Mouse (Mus musculus) liver, embryonic 13.5 days (tissue): ENCODE measurements around the gene Efna1. TPM values are rescaled to one million over a fixed set of nuclear protein-coding genes. Genes with fewer than 3 reads are reported as not detected.

ENCODE experiments used
- ATAC-seq: fragments of 200-750 bp; cut with Nextera tagmentation; 2 replicates; pipeline ENCODE4 v1.8.0; 2017; ENCODE audit warnings: low read depth, mild to moderate bottlenecking, moderate number of reproducible peaks, moderate library complexity
- DNase-seq: peaks from one replicate; pipeline ENCODE4 v3.0.0; 2022
- H3K27ac ChIP-seq: fragments of 300-500 bp; sonication (generic); 2 replicates; pipeline ENCODE4 v1.5.1; 2015; ENCODE audit warnings: moderate library complexity, mild to moderate bottlenecking, inconsistent platforms
- H3K27me3 ChIP-seq: fragments of 300-500 bp; sonication (generic); 2 replicates; pipeline ENCODE4 v1.6.1; 2015; ENCODE audit warnings: mild to moderate bottlenecking, inconsistent platforms
- H3K36me3 ChIP-seq: fragments of 300-500 bp; sonication (generic); 2 replicates; pipeline ENCODE4 v1.6.1; 2015; ENCODE audit warnings: mild to moderate bottlenecking, inconsistent platforms
- H3K4me1 ChIP-seq: fragments of 300-500 bp; sonication (generic); replicated peaks from 2 replicates; pipeline ENCODE4 v1.6.1; 2015; ENCODE audit warnings: inconsistent platforms
- H3K4me2 ChIP-seq: fragments of 300-500 bp; sonication (generic); 2 replicates; pipeline ENCODE4 v1.6.1; 2015; ENCODE audit warnings: inconsistent platforms, mild to moderate bottlenecking, moderate library complexity
- H3K4me3 ChIP-seq: fragments of 300-500 bp; sonication (generic); replicated peaks from 2 replicates; pipeline ENCODE4 v1.5.1; 2015; ENCODE audit warnings: mild to moderate bottlenecking, inconsistent platforms
- H3K9ac ChIP-seq: fragments of 300-500 bp; sonication (generic); 2 replicates; pipeline ENCODE4 v1.6.1; 2015; ENCODE audit warnings: mild to moderate bottlenecking, inconsistent platforms
- H3K9me3 ChIP-seq: fragments of 300-500 bp; sonication (generic); replicated peaks from 2 replicates; pipeline ENCODE4 v1.6.1; 2016; ENCODE audit warnings: inconsistent platforms
- WGBS: fragments of 180-500 bp; shearing (Covaris S2); methylation state at CpG from one replicate; pipeline ENCODE4 v1.1.7; 2015; ENCODE audit not compliant: insufficient replicate concordance; 5-methylcytosine and 5-hydroxymethylcytosine counted together
- polyA plus RNA-seq: library from polyadenylated mRNA; unstranded; fragments of >200 nt; fragmentation: Nextera tagmentation; extraction: Ambion mirVana; gene quantifications from 2 replicates; pipeline ENCODE4 v1.2.1, GENCODE M21; 2015

Gene Efna1
- polyA plus RNA-seq, 1 experiment from 2014 or later: 4.3 TPM

- Histone ChIP-seq H3K27ac (no peak overlapping the region), H3K9ac (no peak overlapping the region), H3K4me1 (0 out of 2 replicates have a peak, but pooled peaks cover 4% of the 10 kb centered on the region), H3K9me3 (no peaks in the 10 kb centered on the region), H3K4me3 (no peak overlapping the region), H3K36me3 (no peaks in the 10 kb centered on the region), H3K27me3 (peaks cover 6% of the 10 kb centered on the region), H3K4me2 (no peak overlapping the region)
- ATAC-seq: no peak
- DNase-seq: no peak
- 53% methylated on average over 4 of the region's 4 CpGs for WGBS
These were observed 24.2 kb upstream of the Efna1 start for GRCm38 (mm10) chr3:89305105-89305504.

GRCm38 (mm10) chr3:89304440-89304839, 23.5 kb upstream of the Efna1 start:
- DNase-seq (no peak), ATAC-seq (no peak)
- no peak overlapping the region for H3K4me2 ChIP-seq
- H3K27me3 ChIP-seq: peaks cover 12% of the 10 kb centered on the region
- no peak overlapping the region for H3K4me3 ChIP-seq
- no peak overlapping the region for H3K9ac ChIP-seq
- H3K9me3 ChIP-seq: no peaks in the 10 kb centered on the region
- H3K27ac ChIP-seq: no peak overlapping the region
- no peaks in the 10 kb centered on the region for H3K36me3 ChIP-seq
- 51% methylated on average over 6 of the region's 6 CpGs for WGBS
- peaks cover 4% of the 10 kb centered on the region; the same call in 1 of the 2 replicates for H3K4me1 ChIP-seq

GRCm38 (mm10) chr3:89300514-89300913, 19.6 kb upstream of the Efna1 start:
- Histone ChIP-seq H3K9ac (no peak overlapping the region), H3K4me1 (peaks cover 4% of the 10 kb centered on the region), H3K9me3 (no peaks in the 10 kb centered on the region), H3K36me3 (no peaks in the 10 kb centered on the region), H3K27ac (no peak overlapping the region), H3K4me2 (no peak overlapping the region), H3K27me3 (peaks cover 28% of the 10 kb centered on the region), H3K4me3 (no peak overlapping the region)
- DNase-seq (no peak), ATAC-seq (no peak)
- WGBS: 47% methylated on average over 2 of the region's 2 CpGs

- peaks cover 28% of the 10 kb centered on the region for H3K27me3 ChIP-seq
- H3K36me3 ChIP-seq: no peaks in the 10 kb centered on the region
- DNase-seq: no peak
- no peak overlapping the region for H3K4me3 ChIP-seq
- H3K9me3 ChIP-seq: no peaks in the 10 kb centered on the region
- no peak overlapping the region for H3K9ac ChIP-seq
- H3K27ac ChIP-seq: no peak overlapping the region
- peak overlapping the region; percentile 46 for H3K4me2 ChIP-seq
- peaks cover 4% of the 10 kb centered on the region for H3K4me1 ChIP-seq
- 43% methylated on average over 1 of the region's 1 CpGs for WGBS
- no peak for ATAC-seq
These were observed 19.1 kb upstream of the Efna1 start for GRCm38 (mm10) chr3:89300071-89300470.

- no peak for DNase-seq
- peaks cover 28% of the 10 kb centered on the region for H3K27me3 ChIP-seq
- no peak for ATAC-seq
- no peak overlapping the region for H3K9ac ChIP-seq
- no peak overlapping the region for H3K27ac ChIP-seq
- 0 out of 2 replicates have a peak overlapping the region, but pooled peaks have one; percentile 11 for H3K4me3 ChIP-seq
- no peaks in the 10 kb centered on the region for H3K9me3 ChIP-seq
- H3K36me3 ChIP-seq: no peaks in the 10 kb centered on the region
- peaks cover 4% of the 10 kb centered on the region for H3K4me1 ChIP-seq
- whole genome bisulfite sequencing: 6% methylated on average over 14 of the region's 14 CpGs
- peak overlapping the region; percentile 46 for H3K4me2 ChIP-seq
These were observed 18.6 kb upstream of the Efna1 start for GRCm38 (mm10) chr3:89299499-89299898.

GRCm38 (mm10) chr3:89298908-89299307, 18.0 kb upstream of the Efna1 start:
- WGBS: 70% methylated on average over 6 of the region's 6 CpGs
- no peak overlapping the region for H3K27ac ChIP-seq
- DNase-seq (no peak), ATAC-seq (no peak)
- H3K4me2 ChIP-seq: no peak overlapping the region
- H3K4me3 ChIP-seq: no peak overlapping the region
- no peaks in the 10 kb centered on the region for H3K9me3 ChIP-seq
- no peaks in the 10 kb centered on the region for H3K36me3 ChIP-seq
- no peak overlapping the region for H3K9ac ChIP-seq
- peaks cover 4% of the 10 kb centered on the region for H3K4me1 ChIP-seq
- peaks cover 28% of the 10 kb centered on the region for H3K27me3 ChIP-seq

GRCm38 (mm10) chr3:89296761-89297396, 15.9 kb upstream of the Efna1 start:
- H3K9me3 ChIP-seq: no peaks in the 10 kb centered on the region
- H3K4me2 ChIP-seq: no peak overlapping the region
- DNase-seq: no peak
- no peak overlapping the region for H3K9ac ChIP-seq
- no peak overlapping the region for H3K4me3 ChIP-seq
- no peaks in the 10 kb centered on the region for H3K36me3 ChIP-seq
- peaks cover 9% of the 10 kb centered on the region for H3K4me1 ChIP-seq
- ATAC-seq: no peak
- peaks cover 28% of the 10 kb centered on the region for H3K27me3 ChIP-seq
- H3K27ac ChIP-seq: no peak overlapping the region
- WGBS: 68% methylated on average over 11 of the region's 11 CpGs

GRCm38 (mm10) chr3:89295685-89296230, 14.8 kb upstream of the Efna1 start:
- peaks cover 27% of the 10 kb centered on the region for H3K27me3 ChIP-seq
- H3K4me2 ChIP-seq: no peak overlapping the region
- peaks cover 9% of the 10 kb centered on the region for H3K4me1 ChIP-seq
- no peak overlapping the region for H3K9ac ChIP-seq
- no peak overlapping the region for H3K4me3 ChIP-seq
- ATAC-seq (no peak), DNase-seq (no peak)
- no peaks in the 10 kb centered on the region for H3K9me3 ChIP-seq
- no peaks in the 10 kb centered on the region for H3K36me3 ChIP-seq
- no peak overlapping the region; the same call in 1 of the 2 replicates for H3K27ac ChIP-seq
- WGBS: 49% methylated on average over 8 of the region's 8 CpGs

- Histone ChIP-seq H3K4me2 (no peak overlapping the region), H3K9me3 (no peaks in the 10 kb centered on the region), H3K36me3 (no peaks in the 10 kb centered on the region), H3K9ac (no peak overlapping the region), H3K4me1 (peaks cover 9% of the 10 kb centered on the region), H3K27ac (peak overlapping the region; percentile 13; the same call in 1 of the 2 replicates), H3K4me3 (no peak overlapping the region), H3K27me3 (peaks cover 13% of the 10 kb centered on the region)
- ATAC-seq (0 out of 2 replicates have a peak, but pooled peaks have one; percentile 37), DNase-seq (no peak)
- WGBS: 68% methylated on average over 5 of the region's 5 CpGs
These were observed 13.3 kb upstream of the Efna1 start for GRCm38 (mm10) chr3:89294195-89294594.

GRCm38 (mm10) chr3:89293247-89293918, 12.4 kb upstream of the Efna1 start:
- Histone ChIP-seq H3K4me3 (no peak overlapping the region), H3K9me3 (no peaks in the 10 kb centered on the region), H3K4me2 (no peak overlapping the region), H3K36me3 (no peaks in the 10 kb centered on the region), H3K27me3 (peaks cover 6% of the 10 kb centered on the region), H3K9ac (no peak overlapping the region), H3K4me1 (peaks cover 9% of the 10 kb centered on the region; the same call in 1 of the 2 replicates), H3K27ac (peak overlapping the region; percentile 13; the same call in 1 of the 2 replicates)
- DNase-seq: no peak
- WGBS: 67% methylated on average over 11 of the region's 11 CpGs
- peak; percentile 41; the same call in 1 of the 2 replicates for ATAC-seq

- Histone ChIP-seq H3K27ac (no peak overlapping the region), H3K4me3 (no peak overlapping the region), H3K4me2 (no peak overlapping the region), H3K9ac (no peak overlapping the region), H3K4me1 (peaks cover 9% of the 10 kb centered on the region; the same call in 1 of the 2 replicates), H3K27me3 (no peaks in the 10 kb centered on the region), H3K9me3 (no peaks in the 10 kb centered on the region), H3K36me3 (no peaks in the 10 kb centered on the region)
- DNase-seq: no peak
- 61% methylated on average over 5 of the region's 5 CpGs for WGBS
- ATAC-seq: no peak
These were observed 11.4 kb upstream of the Efna1 start for GRCm38 (mm10) chr3:89292303-89292702.
